Mouse (Mus musculus): Measurements from ENCODE around the gene Il1rl2. TPM values are rescaled to one million over a fixed set of nuclear protein-coding genes. Genes with fewer than 3 reads are reported as not detected.

Gene Il1rl2
- polyA plus RNA-seq, 1 experiment from 2014 or later: 6.8 TPM

GRCm38 (mm10) chr1:40382841-40383240 is 58.4 kb downstream of the Il1rl2 start:
- Histone ChIP-seq H3K9ac (ENCODE audit: low read length) (no peak overlapping the region), H3K27me3 (ENCODE audit: control insufficient read depth, insufficient read depth, low read length) (no peaks in the 10 kb centered on the region), H3K4me3 (ENCODE audit: low read depth, low read length) (no peak overlapping the region), H3K4me1 (replicated peaks; ENCODE audit: control insufficient read depth, insufficient read depth) (no peaks in the 10 kb centered on the region), H3K4me2 (replicated peaks; ENCODE audit: low read depth) (no peak overlapping the region), H3K27ac (replicated peaks) (no peak overlapping the region), H3K9me3 (ENCODE audit: control insufficient read depth, low read length) (no peaks in the 10 kb centered on the region), H3K36me3 (ENCODE audit: control insufficient read depth, insufficient read depth, low read length) (no peaks in the 10 kb centered on the region)
- no peak for ATAC-seq (ENCODE audit: low FRiP score, low TSS enrichment)
- TF ChIP-seq CTCF (IDR thresholded peaks at IDR 0.05; ENCODE audit: low read depth) (no peak), EP300 (optimal IDR thresholded peaks at IDR 0.05) (no peak)
- DNase-seq (ENCODE audit: low spot score): no peak
- WGBS: 87% methylated on average over 5 of the region's 5 CpGs

GRCm38 (mm10) chr1:40384931-40385545 is 60.6 kb downstream of the Il1rl2 start:
- Histone ChIP-seq H3K4me1 (replicated peaks; ENCODE audit: control insufficient read depth, insufficient read depth) (no peaks in the 10 kb centered on the region), H3K27ac (replicated peaks) (no peak overlapping the region), H3K9me3 (ENCODE audit: control insufficient read depth, low read length) (no peaks in the 10 kb centered on the region), H3K27me3 (ENCODE audit: control insufficient read depth, insufficient read depth, low read length) (no peaks in the 10 kb centered on the region), H3K36me3 (ENCODE audit: control insufficient read depth, insufficient read depth, low read length) (no peaks in the 10 kb centered on the region), H3K4me2 (replicated peaks; ENCODE audit: low read depth) (no peak overlapping the region), H3K4me3 (ENCODE audit: low read depth, low read length) (no peak overlapping the region), H3K9ac (ENCODE audit: low read length) (no peak overlapping the region)
- no peak for DNase-seq (ENCODE audit: low spot score)
- WGBS: 89% methylated on average over 8 of the region's 8 CpGs
- TF ChIP-seq CTCF (IDR thresholded peaks at IDR 0.05; ENCODE audit: low read depth) (no peak), EP300 (optimal IDR thresholded peaks at IDR 0.05) (no peak)
- no peak for ATAC-seq (ENCODE audit: low FRiP score, low TSS enrichment)

GRCm38 (mm10) chr1:40391374-40391773 is 67.0 kb downstream of the Il1rl2 start:
- 86% methylated on average over 3 of the region's 3 CpGs for WGBS

GRCm38 (mm10) chr1:40392535-40392934 is 68.1 kb downstream of the Il1rl2 start:
- Histone ChIP-seq H3K4me2 (replicated peaks; ENCODE audit: low read depth) (no peak overlapping the region), H3K27me3 (ENCODE audit: control insufficient read depth, insufficient read depth, low read length) (no peaks in the 10 kb centered on the region), H3K9me3 (ENCODE audit: control insufficient read depth, low read length) (no peaks in the 10 kb centered on the region), H3K4me3 (ENCODE audit: low read depth, low read length) (no peak overlapping the region), H3K9ac (ENCODE audit: low read length) (no peak overlapping the region), H3K36me3 (ENCODE audit: control insufficient read depth, insufficient read depth, low read length) (no peaks in the 10 kb centered on the region), H3K4me1 (replicated peaks; ENCODE audit: control insufficient read depth, insufficient read depth) (no peaks in the 10 kb centered on the region), H3K27ac (replicated peaks) (no peak overlapping the region)
- ATAC-seq (ENCODE audit: low FRiP score, low TSS enrichment): no peak
- WGBS: 72% methylated on average over 6 of the region's 6 CpGs
- TF ChIP-seq CTCF (IDR thresholded peaks at IDR 0.05; ENCODE audit: low read depth): no peak
- no peak for TF ChIP-seq EP300 (optimal IDR thresholded peaks at IDR 0.05)
- no peak for DNase-seq (ENCODE audit: low spot score)

More at GRCm38 (mm10) chr1:40391374-40391773, 67.0 kb downstream of the Il1rl2 start:
- no peaks in the 10 kb centered on the region for H3K36me3 ChIP-seq (ENCODE audit: control insufficient read depth, insufficient read depth, low read length)
- no peak for ATAC-seq (ENCODE audit: low FRiP score, low TSS enrichment)
- no peaks in the 10 kb centered on the region for H3K4me1 ChIP-seq (replicated peaks; ENCODE audit: control insufficient read depth, insufficient read depth)
- H3K27me3 ChIP-seq (ENCODE audit: control insufficient read depth, insufficient read depth, low read length): no peaks in the 10 kb centered on the region
- no peak for TF ChIP-seq CTCF (IDR thresholded peaks at IDR 0.05; ENCODE audit: low read depth)
- TF ChIP-seq EP300 (optimal IDR thresholded peaks at IDR 0.05): no peak
- no peaks in the 10 kb centered on the region for H3K9me3 ChIP-seq (ENCODE audit: control insufficient read depth, low read length)
- DNase-seq (ENCODE audit: low spot score): no peak
- H3K27ac ChIP-seq (replicated peaks): no peak overlapping the region
- no peak overlapping the region for H3K9ac ChIP-seq (ENCODE audit: low read length)
- no peak overlapping the region for H3K4me3 ChIP-seq (ENCODE audit: low read depth, low read length)
- no peak overlapping the region for H3K4me2 ChIP-seq (replicated peaks; ENCODE audit: low read depth)

GRCm38 (mm10) chr1:40393214-40393613 is 68.8 kb downstream of the Il1rl2 start:
- Histone ChIP-seq H3K4me1 (replicated peaks; ENCODE audit: control insufficient read depth, insufficient read depth) (no peaks in the 10 kb centered on the region), H3K4me3 (ENCODE audit: low read depth, low read length) (no peak overlapping the region), H3K36me3 (ENCODE audit: control insufficient read depth, insufficient read depth, low read length) (no peaks in the 10 kb centered on the region), H3K27me3 (ENCODE audit: control insufficient read depth, insufficient read depth, low read length) (no peaks in the 10 kb centered on the region), H3K9me3 (ENCODE audit: control insufficient read depth, low read length) (no peaks in the 10 kb centered on the region), H3K9ac (ENCODE audit: low read length) (no peak overlapping the region), H3K27ac (replicated peaks) (no peak overlapping the region), H3K4me2 (replicated peaks; ENCODE audit: low read depth) (no peak overlapping the region)
- WGBS: 83% methylated on average over 7 of the region's 7 CpGs
- DNase-seq (ENCODE audit: low spot score): no peak
- ATAC-seq (ENCODE audit: low FRiP score, low TSS enrichment): no peak
- no peak for TF ChIP-seq CTCF (IDR thresholded peaks at IDR 0.05; ENCODE audit: low read depth)

GRCm38 (mm10) chr1:40399639-40400038 is 75.2 kb downstream of the Il1rl2 start:
- Histone ChIP-seq H3K36me3 (ENCODE audit: control insufficient read depth, insufficient read depth, low read length) (no peaks in the 10 kb centered on the region), H3K4me1 (replicated peaks; ENCODE audit: control insufficient read depth, insufficient read depth) (no peaks in the 10 kb centered on the region), H3K27ac (replicated peaks) (no peak overlapping the region), H3K9ac (ENCODE audit: low read length) (no peak overlapping the region), H3K27me3 (ENCODE audit: control insufficient read depth, insufficient read depth, low read length) (no peaks in the 10 kb centered on the region), H3K4me3 (ENCODE audit: low read depth, low read length) (no peak overlapping the region), H3K9me3 (ENCODE audit: control insufficient read depth, low read length) (no peaks in the 10 kb centered on the region), H3K4me2 (replicated peaks; ENCODE audit: low read depth) (no peak overlapping the region)
- DNase-seq (ENCODE audit: low spot score) (no peak), ATAC-seq (ENCODE audit: low FRiP score, low TSS enrichment) (no peak)
- WGBS: 93% methylated on average over 6 of the region's 6 CpGs
- TF ChIP-seq CTCF (IDR thresholded peaks at IDR 0.05; ENCODE audit: low read depth): no peak
- no peak for TF ChIP-seq EP300 (optimal IDR thresholded peaks at IDR 0.05)
